Mouse (Mus musculus): ENCODE results near the gene Abhd6. TPM values are rescaled to one million over a fixed set of nuclear protein-coding genes. Genes with fewer than 3 reads are reported as not detected.
"Not testable (repeated sequence)": the region's sequence is repeated elsewhere in the genome, so short reads cannot be mapped to it uniquely, and the experiment has no call there.

The Abhd6 gene
- polyA plus RNA-seq, 2 experiments from 2014 or later, result 31.1 to 32.8 TPM

DNA sequence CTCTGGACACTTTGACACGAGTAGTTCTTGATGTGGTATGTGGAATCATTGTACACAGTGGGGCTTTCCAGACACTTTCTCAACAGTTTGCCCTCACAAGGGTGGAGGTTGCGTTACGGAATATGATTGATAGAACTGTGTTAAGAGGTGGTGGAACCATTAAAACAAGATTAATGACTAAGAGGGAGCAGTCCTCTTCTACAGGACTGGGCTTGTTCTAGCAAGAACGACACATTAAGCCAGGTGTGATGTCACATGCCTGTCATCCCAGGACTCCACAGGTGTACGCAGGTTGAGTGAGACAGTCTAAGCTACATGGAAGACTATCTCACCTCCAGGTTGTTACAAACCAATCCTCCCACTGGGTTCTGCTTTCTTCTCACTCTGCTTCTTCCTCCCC lies 3.3 kb upstream of the Abhd6 start:
- no peak for ATAC-seq

DNA sequence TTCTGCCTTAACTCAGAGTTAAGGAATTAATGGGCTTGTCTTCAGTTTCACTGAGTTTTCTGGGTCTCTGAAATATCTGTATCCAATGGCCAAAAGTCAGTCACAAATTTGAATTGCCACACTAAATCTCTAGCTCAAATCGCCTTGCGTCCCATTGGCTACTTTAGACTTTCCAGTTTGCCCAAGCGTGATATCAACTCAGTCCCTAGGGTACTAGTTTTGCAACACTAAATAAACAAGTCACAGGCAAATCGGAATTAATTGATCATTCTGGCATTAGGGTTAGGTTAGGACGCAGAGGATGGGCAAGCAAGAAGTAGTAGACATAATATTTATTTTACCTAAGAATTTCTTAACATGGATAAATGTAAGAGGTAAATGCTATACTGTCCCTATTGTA lies 2.5 kb upstream of the Abhd6 start:
- no peak for ATAC-seq

DNA sequence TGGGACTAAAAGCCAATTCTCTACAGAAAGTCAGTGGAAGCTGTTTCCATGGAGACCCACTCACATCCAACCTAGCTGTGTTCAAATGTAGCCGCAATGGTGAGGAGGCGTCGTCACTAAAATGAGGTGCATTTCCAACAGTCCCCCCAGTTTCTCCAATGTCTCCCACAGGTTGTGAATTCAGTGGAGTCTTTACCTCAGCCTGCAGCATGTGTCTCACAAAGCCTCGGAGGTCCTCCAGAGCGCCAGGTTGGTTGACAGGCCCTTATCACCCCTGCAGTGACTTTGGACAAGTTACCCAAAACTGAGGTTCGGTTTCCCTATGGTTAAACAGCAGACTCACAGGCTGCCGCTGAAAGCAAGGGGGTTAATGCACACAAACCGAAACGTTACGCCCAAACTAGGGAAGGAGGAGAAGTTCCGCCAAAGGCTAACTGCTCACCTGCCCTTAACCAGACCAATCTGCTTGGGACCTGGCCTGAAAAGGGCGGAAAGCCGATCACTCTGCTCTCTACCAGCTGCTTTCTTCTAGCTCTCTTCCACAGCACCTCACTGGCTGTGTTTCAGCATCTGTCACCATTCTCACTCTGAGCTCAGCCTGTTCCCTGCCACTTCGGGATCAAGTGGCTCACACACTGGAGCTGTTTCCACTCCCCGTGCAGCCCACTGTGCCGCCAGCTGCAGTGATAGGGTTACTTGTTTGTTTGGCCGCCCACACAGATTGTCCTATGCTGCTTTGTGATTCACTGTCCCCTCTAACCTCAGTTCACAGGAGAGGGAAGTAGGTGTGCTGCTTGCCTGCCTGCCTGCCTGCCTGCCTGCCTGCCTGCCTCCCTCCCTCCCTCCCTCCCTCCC lies 1.6 kb upstream of the Abhd6 start:
- no peak for ATAC-seq

DNA sequence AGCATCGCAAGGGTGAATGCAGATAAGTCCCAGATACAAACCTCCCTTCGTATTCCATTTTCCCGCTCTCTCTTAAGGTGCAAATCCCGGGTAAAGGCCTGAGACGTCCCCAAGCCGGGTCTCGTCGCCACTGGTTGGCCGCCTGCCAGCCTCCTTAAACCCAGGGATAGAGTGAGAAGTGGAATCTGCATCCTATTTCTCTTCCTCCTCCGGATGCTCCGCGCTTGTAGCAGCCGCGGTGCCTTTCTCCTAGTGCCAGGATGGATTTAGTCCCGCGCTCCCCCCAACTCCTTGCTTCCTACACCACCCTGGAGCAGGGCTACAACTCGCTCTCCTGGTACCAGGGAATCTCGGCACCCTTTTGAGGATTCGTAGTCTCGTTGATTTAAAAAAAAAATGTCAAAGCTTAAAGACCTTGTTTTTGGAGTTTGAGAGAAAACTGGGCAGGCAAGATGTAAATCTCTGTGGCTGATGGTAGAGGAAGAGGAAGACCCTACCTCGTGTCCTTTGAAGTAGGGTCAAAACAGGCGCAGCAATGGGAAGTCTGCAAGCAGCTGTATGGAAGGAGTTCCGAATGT lies 480 bp downstream of the Abhd6 start:
- peak; percentile 45 for ATAC-seq

DNA sequence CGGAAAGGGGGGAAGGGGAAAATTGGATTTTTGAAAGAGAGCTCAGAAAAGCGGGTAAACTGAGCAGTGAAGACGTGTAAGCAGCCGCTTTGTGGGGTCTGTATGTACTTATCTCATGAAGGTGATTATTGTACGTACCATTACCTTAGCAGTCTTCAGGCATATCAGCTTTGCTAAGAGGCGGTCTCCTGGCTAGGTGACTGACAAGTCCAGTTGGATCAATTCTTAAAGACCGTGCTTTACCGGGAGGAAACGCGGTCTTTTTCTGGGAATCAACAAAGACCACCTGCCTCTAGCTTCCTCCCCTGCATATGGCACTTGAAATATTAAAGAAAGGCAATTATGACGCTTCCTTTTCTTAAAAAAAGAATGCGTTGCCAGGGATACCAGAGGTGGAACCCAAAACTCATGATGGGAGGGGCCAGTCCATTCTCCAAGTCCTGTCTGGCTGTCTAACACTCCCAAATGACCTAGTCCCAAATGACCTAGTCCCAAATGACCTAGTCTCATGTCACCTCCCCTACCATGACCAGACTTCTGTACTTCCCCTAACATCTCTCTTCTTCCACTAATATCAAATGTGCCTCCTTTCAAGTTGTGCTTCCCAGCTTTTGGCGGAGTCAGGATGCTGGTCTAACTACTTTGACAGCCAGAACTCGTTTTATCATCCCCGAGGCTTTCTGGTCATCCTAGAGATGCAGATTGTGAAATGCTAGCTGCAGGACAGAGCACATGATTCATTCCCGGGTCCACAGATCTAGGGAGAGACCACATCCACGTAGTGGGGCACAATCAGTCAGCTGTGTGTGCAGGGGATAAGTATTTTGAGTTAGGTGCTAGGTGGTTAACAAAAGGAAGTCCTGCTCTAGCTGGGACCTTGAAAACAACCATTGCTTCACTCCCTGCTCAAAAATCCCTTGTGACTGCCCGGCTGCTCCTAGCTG lies 1.3 kb downstream of the Abhd6 start:
- ATAC-seq, result no peak

DNA sequence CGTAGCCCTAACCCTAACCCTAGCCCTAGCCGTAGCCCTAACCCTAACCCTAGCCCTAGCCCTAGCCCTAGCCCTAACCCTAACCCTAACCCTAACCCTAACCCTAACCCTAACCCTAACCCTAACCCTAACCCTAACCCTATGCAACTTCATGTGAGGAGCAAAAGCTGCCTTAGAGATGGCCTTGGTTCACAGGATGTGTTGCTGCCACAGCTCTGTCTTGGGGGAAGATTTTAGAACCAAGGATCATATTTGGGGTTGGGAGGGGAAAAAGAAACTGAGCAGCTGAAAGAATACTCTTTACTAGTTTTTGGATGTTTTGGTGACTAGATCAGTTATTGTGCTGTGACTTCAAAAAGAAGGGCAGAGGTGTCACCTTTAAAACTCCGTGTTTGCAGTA lies 3.4 kb downstream of the Abhd6 start:
- ATAC-seq, result not testable (repeated sequence)

DNA sequence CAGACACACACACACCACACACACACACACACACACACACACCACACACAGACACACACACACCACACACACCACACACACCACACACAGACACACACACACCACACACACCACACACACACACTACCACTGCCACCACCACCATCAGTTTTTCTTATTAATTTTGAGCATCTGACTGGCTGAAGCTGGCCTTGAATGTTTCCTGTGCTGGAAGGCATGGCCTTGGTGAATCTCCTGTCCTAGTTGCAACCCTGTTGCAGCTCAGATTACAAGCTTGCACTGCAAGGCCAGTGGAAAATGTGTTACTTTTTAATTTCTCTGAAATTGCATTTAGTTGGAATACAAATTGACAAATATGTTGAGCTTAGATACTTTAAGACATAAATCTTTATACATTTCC lies 4.4 kb downstream of the Abhd6 start:
- ATAC-seq, result no peak

DNA sequence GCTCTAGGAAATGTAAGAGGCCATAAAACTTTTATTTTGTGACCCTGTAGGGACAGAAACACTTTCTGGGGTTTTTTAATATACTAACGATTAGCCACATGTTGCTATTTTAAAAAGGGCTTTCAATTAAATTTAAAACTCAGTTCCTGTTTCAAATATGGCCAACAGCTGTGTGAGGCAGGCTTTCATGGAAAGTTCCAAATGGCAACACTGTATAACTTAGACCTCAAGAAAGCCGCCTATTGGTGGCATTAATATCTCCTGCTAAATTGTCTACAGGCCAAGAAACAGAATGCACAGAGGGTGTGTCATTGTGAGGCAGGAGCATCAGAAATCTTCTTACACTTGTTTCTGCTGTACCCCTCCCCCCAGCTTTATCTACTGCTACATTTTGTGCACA lies 4.8 kb downstream of the Abhd6 start:
- no peak for ATAC-seq

DNA sequence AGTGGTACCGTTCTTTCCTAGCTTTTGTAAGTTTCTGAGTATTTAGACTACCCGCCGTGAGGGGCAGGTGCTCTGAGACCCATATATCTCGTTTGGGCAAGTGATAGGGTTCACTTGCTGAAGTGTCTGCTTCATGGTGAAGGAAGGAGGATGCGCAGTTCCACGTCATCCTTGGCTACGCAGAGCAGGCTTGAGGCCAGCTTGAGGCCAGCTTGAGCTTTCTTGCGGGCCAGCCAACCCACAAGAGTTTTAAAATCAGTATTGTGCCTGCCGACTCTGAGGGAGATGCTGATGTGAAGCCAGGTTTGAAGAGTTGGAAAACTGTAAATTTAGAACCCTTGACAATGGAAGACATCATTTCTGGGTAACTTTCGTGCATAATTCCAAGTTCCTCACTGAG lies 5.2 kb downstream of the Abhd6 start:
- no peak for ATAC-seq

DNA sequence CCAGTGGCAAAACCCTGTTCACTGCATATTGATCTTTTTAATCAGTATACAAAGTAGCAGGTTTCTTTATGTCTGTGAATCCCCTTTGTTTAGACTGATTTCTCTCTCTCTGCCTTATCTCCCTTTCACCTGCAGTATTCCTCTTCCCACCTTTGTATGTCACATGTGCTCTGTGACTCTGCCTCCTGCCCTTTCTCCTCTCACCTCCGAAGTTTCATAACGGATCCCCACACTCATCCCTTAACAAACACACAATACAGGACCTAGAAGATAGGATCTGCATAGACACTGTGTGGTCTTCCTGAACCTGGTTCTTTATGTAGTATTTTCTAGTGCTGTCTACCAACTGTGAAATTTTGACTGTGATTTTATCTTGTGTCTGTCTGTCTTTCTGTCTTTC lies 8.6 kb downstream of the Abhd6 start:
- ATAC-seq, result no peak

DNA sequence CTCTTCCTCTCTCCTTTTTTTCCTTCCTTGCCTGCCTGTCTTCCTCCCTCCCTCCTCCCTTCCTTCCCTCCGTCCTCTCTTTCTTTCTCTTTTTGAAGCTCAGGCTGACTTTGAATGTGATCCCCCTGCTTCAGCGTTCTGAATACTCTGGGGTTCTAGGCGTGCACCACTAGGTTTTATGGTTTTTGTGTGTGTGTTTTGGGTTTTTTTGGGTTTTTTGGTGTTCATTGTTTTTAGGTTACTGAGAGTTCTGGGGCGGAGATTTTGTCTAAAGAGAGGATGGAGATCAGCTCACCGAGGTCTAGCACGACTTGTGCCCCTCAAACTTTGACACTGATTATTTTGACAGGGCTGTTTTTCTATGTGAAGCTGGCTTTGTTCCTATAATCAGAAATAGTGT lies 9.2 kb downstream of the Abhd6 start:
- no peak for ATAC-seq

DNA sequence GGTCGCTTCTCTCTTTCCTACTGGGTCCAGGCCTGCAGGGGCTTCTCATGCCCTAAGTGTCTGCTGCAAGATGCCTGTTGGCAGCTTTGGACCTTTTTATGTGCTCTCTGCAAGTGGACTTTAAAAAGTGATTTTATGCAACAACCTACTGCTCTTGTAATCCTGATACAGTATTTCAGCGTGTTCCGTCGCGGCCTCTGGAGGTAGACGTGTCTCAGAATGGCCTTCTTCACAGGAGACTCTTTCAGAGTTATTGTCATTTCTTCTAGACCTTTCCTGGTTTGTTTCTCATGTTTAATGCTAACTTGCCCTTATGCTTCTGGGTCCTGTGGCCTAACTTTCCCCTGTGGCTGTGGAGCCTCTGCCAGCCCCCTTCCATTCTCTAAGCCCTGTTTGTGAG lies 13.1 kb downstream of the Abhd6 start:
- no peak for ATAC-seq

DNA sequence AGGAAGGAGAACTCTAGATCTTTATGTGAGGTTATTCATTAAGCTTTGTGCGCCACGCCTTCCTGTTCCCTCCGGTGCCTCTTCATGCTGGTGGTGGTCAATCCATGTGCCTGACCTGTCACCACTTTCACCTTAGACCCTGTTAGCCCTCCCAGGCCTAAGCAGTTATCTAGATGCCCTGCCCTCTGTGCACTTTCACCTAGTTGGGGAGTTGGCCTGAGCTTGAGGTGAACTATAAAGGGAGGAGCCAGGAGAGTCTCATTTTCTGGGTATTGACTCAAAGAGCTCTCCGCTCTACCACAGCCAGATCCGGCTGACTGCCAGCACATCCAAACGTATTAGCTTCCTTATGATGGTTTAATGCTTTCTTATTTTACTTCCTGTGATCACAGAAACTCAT lies 13.6 kb downstream of the Abhd6 start:
- ATAC-seq, result no peak

DNA sequence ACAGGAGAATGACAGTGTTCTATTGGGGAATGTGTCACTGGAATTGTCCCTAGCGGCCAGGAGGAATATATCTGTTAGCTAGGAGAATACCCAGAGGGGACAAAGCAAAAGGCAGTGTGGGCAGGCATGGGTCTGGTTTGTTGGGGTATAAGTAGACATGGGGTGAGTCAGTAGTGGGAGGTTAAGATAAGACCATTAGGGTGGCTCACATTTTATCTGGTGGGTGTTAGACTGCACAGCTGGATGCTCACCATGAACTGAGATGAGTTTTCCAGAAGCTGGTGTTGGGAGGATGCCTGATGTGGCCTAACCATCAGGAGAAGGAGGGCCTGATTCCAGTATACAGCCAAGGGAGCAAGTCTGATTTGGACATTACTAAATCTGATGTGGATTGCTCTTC lies 14.2 kb downstream of the Abhd6 start:
- ATAC-seq, result no peak

DNA sequence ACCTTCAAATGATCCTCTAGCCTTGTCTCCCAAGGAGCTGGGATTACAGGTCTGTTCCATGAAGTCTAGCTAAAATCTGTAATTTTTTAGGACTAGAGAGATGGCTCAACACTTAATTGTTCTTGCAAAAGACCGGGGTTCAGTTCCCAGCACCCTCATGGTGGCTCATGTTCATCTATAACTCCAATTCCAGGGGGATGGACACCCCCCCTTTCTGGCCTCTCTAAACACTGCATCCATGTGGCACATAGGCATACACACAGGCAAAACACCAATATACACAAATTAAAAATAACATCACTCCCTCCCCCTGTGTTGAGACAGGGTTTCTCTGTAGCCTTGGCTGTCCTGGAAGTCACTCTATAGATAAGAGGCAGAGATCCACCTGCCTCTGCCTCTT lies 17.3 kb downstream of the Abhd6 start:
- ATAC-seq, result no peak

DNA sequence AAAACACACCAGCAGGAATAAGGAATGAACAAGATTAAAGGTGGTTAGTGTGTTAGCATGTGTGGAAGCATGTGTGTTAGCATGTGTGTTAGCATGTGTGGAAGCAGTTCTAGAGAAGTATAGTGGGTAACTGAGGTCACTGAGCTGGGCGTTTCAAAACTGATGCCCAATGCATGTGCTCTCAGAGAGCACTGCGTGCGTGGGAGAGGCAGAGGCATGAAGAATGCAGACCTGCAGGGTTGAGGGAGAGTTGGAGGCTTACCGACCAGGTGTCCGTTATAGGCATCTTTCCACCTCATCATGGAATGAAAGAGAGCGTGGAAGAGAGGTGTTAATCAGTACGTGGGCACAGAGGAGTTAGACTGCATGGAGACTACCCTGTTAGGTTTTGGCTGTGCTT lies 17.8 kb downstream of the Abhd6 start:
- ATAC-seq, result no peak

DNA sequence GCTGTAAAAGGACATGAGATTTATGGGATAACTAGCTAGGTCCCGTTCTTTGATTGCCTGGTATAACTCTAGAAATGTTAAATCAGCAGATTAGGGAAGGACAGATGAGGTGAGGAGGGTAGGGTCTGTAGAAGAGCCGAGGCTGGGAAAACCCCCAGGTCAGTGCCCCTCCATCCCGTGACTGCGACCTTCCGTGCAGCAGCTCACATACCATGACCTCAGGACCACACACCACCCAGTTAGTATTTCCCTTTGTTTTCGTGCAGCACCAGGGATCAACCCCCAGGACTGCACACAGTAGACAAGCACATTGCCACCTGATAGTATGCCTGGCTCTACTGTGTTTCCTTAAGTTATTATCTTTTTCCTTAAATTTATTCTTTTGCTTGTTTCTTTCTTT lies 21.8 kb downstream of the Abhd6 start:
- ATAC-seq, result no peak

DNA sequence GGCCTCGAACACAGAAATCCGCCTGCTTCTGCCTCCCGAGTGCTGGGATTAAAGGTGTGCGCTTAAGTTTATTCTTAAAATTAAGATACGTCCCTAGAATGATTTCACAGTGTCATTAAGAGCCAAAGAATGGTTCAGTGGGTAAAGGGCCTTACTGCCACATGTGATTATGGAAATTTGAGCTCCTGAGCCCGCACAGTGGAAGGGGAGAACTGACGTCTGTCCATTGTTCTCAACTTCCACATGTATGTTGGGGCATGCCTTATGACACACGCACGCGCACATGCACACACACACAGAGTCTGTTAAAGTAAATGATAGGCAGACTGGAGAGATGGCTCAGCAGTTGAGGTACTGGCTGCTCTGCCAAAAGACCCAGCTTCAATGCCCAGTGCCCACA lies 22.2 kb downstream of the Abhd6 start:
- ATAC-seq, result no peak

DNA sequence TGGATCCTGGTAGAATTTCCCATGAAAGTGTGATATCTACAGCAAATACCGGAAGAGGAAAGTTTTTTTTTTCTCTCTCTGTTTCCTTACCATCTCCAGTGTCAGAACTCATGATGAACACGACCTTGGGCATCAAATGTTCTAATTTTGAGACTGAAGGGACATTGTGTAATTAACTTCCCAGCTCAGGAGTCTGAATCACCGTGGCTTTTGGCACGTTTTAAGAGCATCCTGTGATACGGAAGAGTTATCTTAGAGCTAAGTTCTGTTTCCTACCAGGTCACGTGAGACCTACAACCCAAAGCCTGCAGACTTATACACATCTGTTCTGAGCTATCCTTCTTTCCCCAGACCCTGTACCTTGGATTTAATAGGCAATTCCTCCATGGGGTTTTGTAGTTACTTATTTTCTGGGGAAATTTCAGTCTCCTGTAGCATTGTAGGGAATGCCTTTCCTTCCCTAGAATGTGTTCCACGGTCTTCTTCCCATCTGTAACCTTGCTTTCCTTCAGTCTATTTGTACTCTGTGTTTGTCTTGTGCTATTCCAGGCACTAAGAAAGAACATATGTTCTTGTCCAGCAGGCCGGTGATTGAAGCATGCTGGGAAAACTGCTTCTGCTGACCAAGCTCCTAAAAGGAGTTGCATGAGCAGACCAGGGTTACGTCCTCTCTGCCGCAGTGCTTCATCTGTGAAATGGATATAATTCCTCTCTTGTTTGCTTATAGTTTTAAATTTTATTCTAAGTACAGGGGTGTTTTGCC lies 24.2 kb downstream of the Abhd6 start:
- ATAC-seq, result no peak

DNA sequence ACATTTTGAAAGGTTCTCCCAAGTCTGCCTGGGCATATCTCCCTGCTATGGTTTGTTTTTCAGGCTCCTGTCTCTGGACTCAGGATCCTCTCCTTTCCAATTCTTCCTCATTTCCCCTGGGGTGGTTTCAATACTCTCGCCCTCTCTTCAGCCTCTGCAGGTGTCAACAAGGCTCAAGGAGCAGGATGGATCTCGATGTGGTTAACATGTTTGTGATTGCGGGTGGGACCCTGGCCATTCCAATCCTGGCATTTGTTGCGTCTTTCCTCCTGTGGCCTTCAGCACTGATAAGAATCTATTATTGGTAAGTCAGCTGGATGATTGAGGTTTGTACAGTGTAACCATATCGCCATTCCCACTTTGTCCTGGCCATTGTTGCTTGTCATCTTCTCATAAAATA lies 25.4 kb downstream of the Abhd6 start:
- no peak for ATAC-seq

DNA sequence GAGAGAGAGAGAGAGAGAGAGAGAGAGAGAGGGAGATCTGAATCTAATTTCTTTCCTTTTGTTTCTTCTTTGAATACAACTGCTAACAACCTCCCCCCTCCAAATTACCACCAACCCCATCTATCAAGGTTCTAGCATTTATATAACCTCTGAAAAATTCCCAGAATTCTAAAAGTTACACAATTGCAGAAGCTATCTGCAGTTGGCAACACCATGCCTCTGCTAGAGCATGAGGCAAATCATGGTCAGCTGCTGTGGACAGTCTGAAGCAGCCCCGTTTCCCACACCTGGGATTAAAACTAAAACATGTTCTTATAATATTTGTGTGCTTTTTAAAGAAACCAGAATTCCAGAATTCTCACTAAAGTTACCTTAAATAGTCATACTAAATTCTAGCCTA lies 27.1 kb downstream of the Abhd6 start:
- no peak for ATAC-seq

DNA sequence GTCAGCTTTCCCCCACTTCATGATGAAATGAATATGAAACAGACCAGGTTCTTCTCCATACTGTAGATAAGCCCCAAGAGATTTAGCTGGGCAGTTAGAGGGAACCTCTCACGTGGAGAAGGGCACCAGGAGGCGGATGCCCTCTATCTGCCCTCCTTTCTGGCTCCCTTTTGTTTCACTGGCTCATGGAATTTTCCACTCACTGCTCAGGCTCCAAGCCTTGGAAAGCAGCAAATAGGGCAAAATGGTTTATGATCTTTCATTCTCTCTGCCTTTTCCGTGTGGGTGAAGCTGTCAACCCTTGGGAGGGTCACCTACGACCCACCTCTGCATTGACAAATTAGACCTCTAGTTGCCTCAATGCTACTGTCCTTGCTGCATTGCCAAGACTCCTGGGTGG lies 27.8 kb downstream of the Abhd6 start:
- no peak for ATAC-seq
